Mouse (Mus musculus) ES-E14 (cell line): Measurements from ENCODE around the gene Fam122a.

ENCODE experiments used
- CHD2 ChIP-seq: IDR thresholded peaks from 2 replicates; pipeline ENCODE4 v1.6.1; 2014; ENCODE audit warnings: mild to moderate bottlenecking, low read depth, low read length, inconsistent platforms
- ZC3H11A ChIP-seq: IDR thresholded peaks from 2 replicates; pipeline ENCODE4 v1.6.1; 2012; ENCODE audit warnings: low read depth, mild to moderate bottlenecking, inconsistent platforms, low read length, borderline replicate concordance
- ZNF384 ChIP-seq: IDR thresholded peaks from 2 replicates; pipeline ENCODE4 v1.6.1; 2012; ENCODE audit warnings: low read depth, low read length, inconsistent platforms

DNA sequence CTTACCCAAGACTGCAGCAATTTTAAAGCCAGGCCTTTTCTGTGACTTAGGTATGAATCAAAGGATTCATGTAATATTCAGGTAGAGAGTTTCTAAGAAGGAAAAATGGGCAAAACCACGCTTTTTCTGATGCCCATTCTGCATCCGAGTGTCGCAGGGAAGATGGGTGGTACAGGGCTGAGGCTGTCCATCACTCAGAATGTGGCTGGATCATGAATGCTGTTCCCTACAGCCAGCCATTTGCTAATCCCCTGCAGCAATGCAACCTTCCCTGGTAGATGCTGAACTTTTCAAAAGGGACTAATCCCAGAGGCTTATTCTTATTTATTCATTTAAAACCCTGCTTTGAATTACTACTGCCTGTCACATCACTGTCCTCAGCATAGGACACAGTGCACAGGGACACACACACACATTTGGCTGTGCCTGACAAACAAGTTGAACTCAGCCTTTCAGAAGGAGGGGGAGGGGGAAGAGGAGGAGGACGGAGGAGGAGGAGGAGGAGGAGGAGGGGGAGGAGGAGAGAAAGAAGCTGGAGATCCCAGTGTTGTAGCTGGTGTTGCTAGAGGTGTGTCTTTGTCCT, 7.5 kb upstream of the Fam122a start:
- TF ChIP-seq ZNF384 (no peak), CHD2 (no peak), ZC3H11A (no peak)
